Mouse (Mus musculus) midbrain, embryonic 14.5 days (tissue): ENCODE results near the gene Fgr. TPM values are rescaled to one million over a fixed set of nuclear protein-coding genes. Genes with fewer than 3 reads are reported as not detected.

Experiments
- ATAC-seq: fragments of 200-750 bp; cut with Nextera tagmentation; 2 replicates; pipeline ENCODE4 v1.8.0; 2017; ENCODE audit warnings: moderate number of reproducible peaks, moderate library complexity; ENCODE audit not compliant: low FRiP score, low TSS enrichment
- DNase-seq: peaks from one replicate; pipeline ENCODE4 v3.0.0-alpha.2; 2015
- H3K27ac ChIP-seq: fragments of 300-500 bp; sonication (generic); replicated peaks from 2 replicates; pipeline ENCODE4 v1.5.1; 2014; ENCODE audit warnings: mild to moderate bottlenecking, low read depth, low read length, moderate library complexity
- H3K27me3 ChIP-seq: fragments of 300-500 bp; sonication (generic); 2 replicates; pipeline ENCODE4 v1.6.1; 2014; ENCODE audit warnings: low read length, control low read depth, mixed read lengths; ENCODE audit not compliant: control insufficient read depth, insufficient read depth
- H3K36me3 ChIP-seq: fragments of 300-500 bp; sonication (generic); 2 replicates; pipeline ENCODE4 v1.6.1; 2014; ENCODE audit warnings: low read length, control low read depth; ENCODE audit not compliant: control insufficient read depth, insufficient read depth
- H3K4me1 ChIP-seq: fragments of 300-500 bp; sonication (generic); 2 replicates; pipeline ENCODE4 v1.6.1; 2014; ENCODE audit warnings: mild to moderate bottlenecking, antibody characterized with exemption, low read length, control low read depth; ENCODE audit not compliant: control insufficient read depth, insufficient read depth
- H3K4me2 ChIP-seq: fragments of 300-500 bp; sonication (generic); 2 replicates; pipeline ENCODE4 v1.6.1; 2014; ENCODE audit warnings: mild to moderate bottlenecking, low read length, moderate library complexity
- H3K4me3 ChIP-seq: fragments of 300-500 bp; sonication (generic); replicated peaks from 2 replicates; pipeline ENCODE4 v1.5.1; 2014; ENCODE audit warnings: low read depth, low read length
- H3K9ac ChIP-seq: fragments of 300-500 bp; sonication (generic); replicated peaks from 2 replicates; pipeline ENCODE4 v1.6.1; 2014; ENCODE audit warnings: mild to moderate bottlenecking, low read length, moderate library complexity
- H3K9me3 ChIP-seq: fragments of 300-500 bp; sonication (generic); 2 replicates; pipeline ENCODE4 v1.6.1; 2016; ENCODE audit warnings: low read length, control low read depth, mixed read lengths; ENCODE audit not compliant: control insufficient read depth
- WGBS: fragments of 180-500 bp; shearing (Covaris S2); extraction: QIAGEN DNeasy Blood & Tissue Kit; methylation state at CpG from one replicate; pipeline ENCODE4 v1.1.7; 2014; 5-methylcytosine and 5-hydroxymethylcytosine counted together
- polyA plus RNA-seq: library from polyadenylated mRNA; unstranded; fragments of >200 nt; fragmentation: Nextera tagmentation; extraction: Ambion mirVana; gene quantifications from 2 replicates; pipeline ENCODE4 v1.2.1, GENCODE M21; 2014

Fgr gene
- polyA plus RNA-seq, 1 experiment from 2014 or later, result 0.08 TPM

- Histone ChIP-seq H3K4me2 (no peak overlapping the region), H3K9me3 (no peaks in the 10 kb centered on the region), H3K36me3 (no peaks in the 10 kb centered on the region), H3K27me3 (peaks cover 14% of the 10 kb centered on the region), H3K9ac (no peak overlapping the region), H3K4me3 (no peak overlapping the region), H3K4me1 (peaks cover 18% of the 10 kb centered on the region), H3K27ac (no peak overlapping the region)
- 66% methylated on average over 5 of the region's 5 CpGs for WGBS
- no peak for ATAC-seq
- no peak for DNase-seq
Measured at GRCm38 (mm10) chr4:133009676-133010075, 35.8 kb downstream of the Fgr start.

DNA sequence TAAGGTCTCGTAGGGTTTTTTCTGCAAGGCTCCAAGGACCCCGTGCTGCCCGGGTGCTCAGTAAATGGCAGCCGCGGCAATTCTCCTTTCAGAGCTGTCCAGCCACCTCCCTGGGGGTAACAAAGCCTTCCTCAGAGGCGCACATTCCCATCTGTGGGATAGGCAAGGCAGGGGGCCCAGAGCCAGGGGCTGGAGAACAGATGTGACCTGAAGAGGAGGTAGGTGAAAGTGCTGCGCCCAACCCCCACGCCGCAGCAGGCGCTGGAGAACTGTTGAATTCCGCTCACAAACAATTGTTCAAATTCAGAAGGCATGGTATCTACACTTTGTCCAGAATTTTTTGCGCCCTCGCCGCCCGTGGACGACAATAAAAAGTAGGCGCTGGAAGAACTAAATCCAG is 36.7 kb downstream of the Fgr start:
- Histone ChIP-seq H3K9ac (no peak overlapping the region; the same call in 1 of the 2 replicates), H3K27ac (no peak overlapping the region), H3K4me3 (peak overlapping the region; percentile 95), H3K36me3 (no peaks in the 10 kb centered on the region), H3K27me3 (peaks cover 14% of the 10 kb centered on the region), H3K4me2 (peak overlapping the region; percentile 98), H3K9me3 (no peaks in the 10 kb centered on the region), H3K4me1 (peaks cover 27% of the 10 kb centered on the region)
- WGBS, result under 1% methylated on average over 17 of the region's 17 CpGs
- ATAC-seq, result no peak
- no peak for DNase-seq

GRCm38 (mm10) chr4:133011028-133011820 is 37.3 kb downstream of the Fgr start, which contains the start of gene Ahdc1:
Ahdc1 (plus strand) TSS chr4:133011260.
- Histone ChIP-seq H3K36me3 (no peaks in the 10 kb centered on the region), H3K27ac (peak within 1 kb of the TSS; percentile 96), H3K4me2 (peak within 1 kb of the TSS; percentile 98), H3K4me3 (peak within 1 kb of the TSS; percentile 95), H3K9me3 (no peaks in the 10 kb centered on the region), H3K4me1 (peaks cover 33% of the 10 kb centered on the region), H3K9ac (peak within 1 kb of the TSS; percentile 98), H3K27me3 (peaks cover 14% of the 10 kb centered on the region)
- peak; percentile 97 for DNase-seq
- WGBS, result under 1% methylated on average over 63 of the region's 66 CpGs
- ATAC-seq, result peak; percentile 83

DNA sequence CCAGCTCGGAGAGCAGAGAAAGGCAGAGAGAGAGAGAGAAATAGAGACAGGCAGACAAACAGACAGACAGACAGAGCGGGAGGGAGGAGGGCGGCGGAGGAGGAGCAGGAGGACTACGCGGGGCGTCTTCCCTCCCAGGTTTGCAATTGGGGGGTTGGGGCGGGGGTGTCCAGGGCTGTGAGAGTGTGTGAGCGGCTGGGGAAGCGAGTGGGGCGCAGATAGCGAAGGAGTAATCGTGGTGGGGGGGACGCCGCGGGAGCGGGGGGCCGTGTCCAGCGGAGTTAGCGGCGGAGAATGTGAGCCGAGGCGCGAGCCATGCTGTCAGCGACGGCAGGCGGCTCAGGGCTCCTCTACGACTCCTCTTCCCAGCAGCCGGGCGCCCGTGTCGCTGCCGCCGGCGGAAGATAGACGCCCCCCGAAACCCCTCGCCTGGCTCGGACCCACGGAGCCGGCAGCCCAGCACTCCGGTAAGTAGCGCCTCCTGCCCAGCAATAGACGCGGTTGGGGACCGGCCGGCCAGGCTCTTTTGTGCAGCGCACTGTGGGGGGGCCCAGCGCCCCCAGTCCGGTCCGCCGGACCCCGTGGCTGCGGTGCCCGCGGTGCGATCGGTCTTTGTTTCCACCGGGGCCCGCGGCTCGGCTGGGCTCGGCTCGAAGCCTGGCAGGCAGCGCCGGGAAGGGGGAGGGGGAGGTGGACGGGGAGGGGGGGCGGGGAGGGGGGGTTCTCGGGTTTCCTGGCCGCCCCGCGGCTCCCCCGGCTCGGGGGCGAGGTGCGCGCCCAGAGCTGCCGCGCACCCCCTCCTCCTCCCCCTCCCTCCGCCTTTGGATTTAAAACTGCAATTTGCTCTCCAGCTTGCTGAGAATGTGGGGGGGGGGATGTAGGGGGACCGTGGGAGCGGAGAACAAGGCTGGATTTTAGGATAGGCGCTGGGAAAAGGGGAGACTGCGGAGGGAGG is 38.2 kb downstream of the Fgr start:
- 1% methylated on average over 61 of the region's 84 CpGs for WGBS
- no peaks in the 10 kb centered on the region for H3K36me3 ChIP-seq
- H3K4me1 ChIP-seq, result peaks cover 42% of the 10 kb centered on the region
- H3K4me3 ChIP-seq, result peak overlapping the region; percentile 95
- H3K9ac ChIP-seq, result peak overlapping the region; percentile 98
- H3K27me3 ChIP-seq, result peaks cover 14% of the 10 kb centered on the region
- H3K9me3 ChIP-seq, result no peaks in the 10 kb centered on the region
- H3K4me2 ChIP-seq, result peak overlapping the region; percentile 98
- peak overlapping the region; percentile 96 for H3K27ac ChIP-seq
- ATAC-seq (peak; percentile 7; the same call in 1 of the 2 replicates), DNase-seq (peak; percentile 76)

GRCm38 (mm10) chr4:133012776-133013265 is 38.9 kb downstream of the Fgr start:
- Histone ChIP-seq H3K9ac (peak overlapping the region; percentile 98), H3K36me3 (no peaks in the 10 kb centered on the region), H3K27ac (peak overlapping the region; percentile 96), H3K4me1 (peaks cover 48% of the 10 kb centered on the region), H3K27me3 (peaks cover 14% of the 10 kb centered on the region), H3K4me3 (peak overlapping the region; percentile 95), H3K9me3 (no peaks in the 10 kb centered on the region), H3K4me2 (peak overlapping the region; percentile 98)
- ATAC-seq (peak; percentile 11; the same call in 1 of the 2 replicates), DNase-seq (no peak)
- WGBS, result under 1% methylated on average over 17 of the region's 17 CpGs

- no peaks in the 10 kb centered on the region for H3K36me3 ChIP-seq
- H3K9me3 ChIP-seq, result no peaks in the 10 kb centered on the region
- peaks cover 48% of the 10 kb centered on the region for H3K4me1 ChIP-seq
- H3K4me3 ChIP-seq, result peak overlapping the region; percentile 95
- peaks cover 14% of the 10 kb centered on the region for H3K27me3 ChIP-seq
- 2% methylated on average over 18 of the region's 18 CpGs for WGBS
- H3K4me2 ChIP-seq, result peak overlapping the region; percentile 98
- DNase-seq (peak; percentile 65), ATAC-seq (peak; percentile 19)
- peak overlapping the region; percentile 96 for H3K27ac ChIP-seq
- H3K9ac ChIP-seq, result peak overlapping the region; percentile 98
Measured at GRCm38 (mm10) chr4:133013266-133013891, 39.5 kb downstream of the Fgr start.

DNA sequence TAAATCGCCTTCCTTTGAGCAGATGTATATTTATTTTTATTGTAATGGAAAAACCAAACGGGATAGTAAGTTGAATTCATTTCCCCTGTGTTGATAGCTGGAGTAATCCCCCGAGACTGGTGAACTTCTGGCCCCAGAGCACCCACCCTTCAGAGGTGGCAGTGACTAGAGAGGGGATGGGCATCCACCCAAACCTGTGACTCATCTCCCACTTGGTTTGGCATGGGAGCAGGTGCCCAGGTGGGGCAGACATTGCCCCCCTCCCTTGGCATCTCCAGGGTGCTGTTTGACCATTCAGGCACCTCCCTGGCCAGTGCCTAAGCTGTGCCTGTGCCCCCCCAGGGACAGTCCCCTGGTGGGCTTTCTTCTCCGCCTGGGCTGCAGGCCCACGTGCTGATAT is 40.2 kb downstream of the Fgr start:
- WGBS, result 15% methylated on average over 5 of the region's 5 CpGs
- Histone ChIP-seq H3K27ac (peak overlapping the region; percentile 96), H3K9me3 (no peaks in the 10 kb centered on the region), H3K9ac (peak overlapping the region; percentile 98), H3K4me2 (peak overlapping the region; percentile 98), H3K4me1 (peaks cover 48% of the 10 kb centered on the region), H3K4me3 (peak overlapping the region; percentile 95), H3K27me3 (peaks cover 14% of the 10 kb centered on the region), H3K36me3 (no peaks in the 10 kb centered on the region)
- ATAC-seq (no peak), DNase-seq (no peak)
